Mouse (Mus musculus) intestine, embryonic 16.5 days (tissue): ENCODE measurements at regions not wholly inside any gene's neighbourhood (a gene's known extent, or its start where the extent isn't known, plus 50 kb on each side); places are given as distances from the start of the nearest gene placed in this dataset.
A peak's percentile ranks its signal among the peaks of the same experiment; 100 is the strongest.

Source experiments
- ATAC-seq: fragments of 200-750 bp; cut with Nextera tagmentation; 2 replicates; pipeline ENCODE4 v1.8.0; 2017; ENCODE audit warnings: moderate TSS enrichment, moderate library complexity
- H3K27ac ChIP-seq: fragments of 300-500 bp; sonication (generic); 2 replicates; pipeline ENCODE4 v1.5.1; 2014; ENCODE audit warnings: mild to moderate bottlenecking, low read length
- H3K27me3 ChIP-seq: fragments of 300-500 bp; sonication (generic); replicated peaks from 2 replicates; pipeline ENCODE4 v1.6.1; 2014; ENCODE audit warnings: low read length, control low read depth, mixed read lengths; ENCODE audit not compliant: control insufficient read depth, insufficient read depth
- H3K36me3 ChIP-seq: fragments of 300-500 bp; sonication (generic); 2 replicates; pipeline ENCODE4 v1.6.1; 2014; ENCODE audit warnings: low read length, control low read depth; ENCODE audit not compliant: control insufficient read depth, insufficient read depth
- H3K4me1 ChIP-seq: fragments of 300-500 bp; sonication (generic); 2 replicates; pipeline ENCODE4 v1.6.1; 2014; ENCODE audit warnings: low read length, control low read depth, mixed read lengths; ENCODE audit not compliant: control insufficient read depth, insufficient read depth
- H3K4me2 ChIP-seq: fragments of 300-500 bp; sonication (generic); 2 replicates; pipeline ENCODE4 v1.6.1; 2014; ENCODE audit warnings: low read depth, low read length, control low read depth
- H3K4me3 ChIP-seq: fragments of 300-500 bp; sonication (generic); 2 replicates; pipeline ENCODE4 v1.5.1; 2014; ENCODE audit warnings: mild to moderate bottlenecking, low read length
- H3K9ac ChIP-seq: fragments of 300-500 bp; sonication (generic); 2 replicates; pipeline ENCODE4 v1.6.1; 2014; ENCODE audit warnings: low read depth, low read length
- H3K9me3 ChIP-seq: fragments of 300-500 bp; sonication (generic); 2 replicates; pipeline ENCODE4 v1.6.1; 2016; ENCODE audit warnings: low read length, control low read depth; ENCODE audit not compliant: control insufficient read depth
- WGBS: fragments of 180-500 bp; shearing (Covaris S2); extraction: QIAGEN DNeasy Blood & Tissue Kit; methylation state at CpG from one replicate; pipeline ENCODE4 v1.1.7; 2014; 5-methylcytosine and 5-hydroxymethylcytosine counted together

GRCm38 (mm10) chr6:100968080-100968856 lies 134.8 kb downstream of the Ppp4r2 start:
- Histone ChIP-seq H3K4me1 (0 out of 2 replicates have a peak, but pooled peaks cover 9% of the 10 kb centered on the region), H3K9me3 (no peaks in the 10 kb centered on the region), H3K4me3 (no peak overlapping the region), H3K27ac (no peak overlapping the region), H3K27me3 (no peaks in the 10 kb centered on the region), H3K9ac (no peak overlapping the region), H3K36me3 (no peaks in the 10 kb centered on the region), H3K4me2 (no peak overlapping the region)
- 77% methylated on average over 12 of the region's 12 CpGs for WGBS
- no peak for ATAC-seq

- ATAC-seq = peak; percentile 57
- 82% methylated on average over 1 of the region's 1 CpGs for WGBS
- Histone ChIP-seq H3K27ac (no peak overlapping the region), H3K36me3 (no peaks in the 10 kb centered on the region), H3K4me1 (0 out of 2 replicates have a peak, but pooled peaks cover 9% of the 10 kb centered on the region), H3K27me3 (no peaks in the 10 kb centered on the region), H3K4me2 (no peak overlapping the region), H3K9ac (no peak overlapping the region), H3K4me3 (no peak overlapping the region), H3K9me3 (no peaks in the 10 kb centered on the region)
Measured at GRCm38 (mm10) chr6:100968960-100969359, 135.5 kb downstream of the Ppp4r2 start.

GRCm38 (mm10) chr6:100970810-100971447 lies 137.5 kb downstream of the Ppp4r2 start:
- 76% methylated on average over 8 of the region's 8 CpGs for WGBS
- H3K4me3 ChIP-seq = no peak overlapping the region
- H3K27me3 ChIP-seq = no peaks in the 10 kb centered on the region
- 0 out of 2 replicates have a peak, but pooled peaks cover 9% of the 10 kb centered on the region for H3K4me1 ChIP-seq
- H3K9me3 ChIP-seq = no peaks in the 10 kb centered on the region
- H3K27ac ChIP-seq = no peak overlapping the region
- no peak overlapping the region for H3K9ac ChIP-seq
- H3K36me3 ChIP-seq = no peaks in the 10 kb centered on the region
- ATAC-seq = no peak
- H3K4me2 ChIP-seq = no peak overlapping the region

GRCm38 (mm10) chr6:100971462-100971955 lies 138.1 kb downstream of the Ppp4r2 start:
- 56% methylated on average over 6 of the region's 6 CpGs for WGBS
- no peak overlapping the region for H3K4me2 ChIP-seq
- no peaks in the 10 kb centered on the region for H3K36me3 ChIP-seq
- H3K9me3 ChIP-seq = no peaks in the 10 kb centered on the region
- no peak overlapping the region for H3K9ac ChIP-seq
- no peaks in the 10 kb centered on the region for H3K27me3 ChIP-seq
- 0 out of 2 replicates have a peak, but pooled peaks cover 11% of the 10 kb centered on the region for H3K4me1 ChIP-seq
- no peak overlapping the region for H3K4me3 ChIP-seq
- ATAC-seq = no peak
- no peak overlapping the region for H3K27ac ChIP-seq

- no peak for ATAC-seq
- H3K9me3 ChIP-seq = no peaks in the 10 kb centered on the region
- no peak overlapping the region for H3K27ac ChIP-seq
- no peak overlapping the region for H3K4me2 ChIP-seq
- no peaks in the 10 kb centered on the region for H3K36me3 ChIP-seq
- H3K27me3 ChIP-seq = no peaks in the 10 kb centered on the region
- no peak overlapping the region for H3K4me3 ChIP-seq
- no peak overlapping the region for H3K9ac ChIP-seq
- H3K4me1 ChIP-seq = 0 out of 2 replicates have a peak, but pooled peaks cover 2% of the 10 kb centered on the region
- 80% methylated on average over 9 of the region's 9 CpGs for WGBS
Measured at GRCm38 (mm10) chr6:100973366-100974090, 140.1 kb downstream of the Ppp4r2 start.

- H3K4me3 ChIP-seq = no peak overlapping the region
- no peak overlapping the region for H3K4me2 ChIP-seq
- no peak overlapping the region for H3K27ac ChIP-seq
- no peaks in the 10 kb centered on the region for H3K36me3 ChIP-seq
- H3K4me1 ChIP-seq = 0 out of 2 replicates have a peak, but pooled peaks cover 2% of the 10 kb centered on the region
- H3K9ac ChIP-seq = no peak overlapping the region
- no peaks in the 10 kb centered on the region for H3K9me3 ChIP-seq
- no peaks in the 10 kb centered on the region for H3K27me3 ChIP-seq
- ATAC-seq = no peak
- 93% methylated on average over 5 of the region's 5 CpGs for WGBS
Measured at GRCm38 (mm10) chr6:100974716-100975115, 141.3 kb downstream of the Ppp4r2 start.

- H3K27me3 ChIP-seq = no peaks in the 10 kb centered on the region
- H3K27ac ChIP-seq = no peak overlapping the region
- no peak overlapping the region for H3K9ac ChIP-seq
- no peaks in the 10 kb centered on the region for H3K36me3 ChIP-seq
- 0 out of 2 replicates have a peak, but pooled peaks cover 2% of the 10 kb centered on the region for H3K4me1 ChIP-seq
- H3K4me3 ChIP-seq = no peak overlapping the region
- ATAC-seq = no peak
- 51% methylated on average over 6 of the region's 6 CpGs for WGBS
- H3K9me3 ChIP-seq = no peaks in the 10 kb centered on the region
- H3K4me2 ChIP-seq = no peak overlapping the region
Measured at GRCm38 (mm10) chr6:100975835-100976234, 142.4 kb downstream of the Ppp4r2 start.

- no peak for ATAC-seq
- no peaks in the 10 kb centered on the region for H3K9me3 ChIP-seq
- H3K4me2 ChIP-seq = no peak overlapping the region
- no peaks in the 10 kb centered on the region for H3K27me3 ChIP-seq
- 0 out of 2 replicates have a peak, but pooled peaks cover 2% of the 10 kb centered on the region for H3K4me1 ChIP-seq
- H3K27ac ChIP-seq = no peak overlapping the region
- no peak overlapping the region for H3K4me3 ChIP-seq
- 39% methylated on average over 9 of the region's 9 CpGs for WGBS
- H3K36me3 ChIP-seq = no peaks in the 10 kb centered on the region
- H3K9ac ChIP-seq = no peak overlapping the region
Measured at GRCm38 (mm10) chr6:100977201-100977691, 143.8 kb downstream of the Ppp4r2 start.

- no peak for ATAC-seq
Measured at GRCm38 (mm10) chr6:100978113-100978512, 144.7 kb downstream of the Ppp4r2 start.

More at GRCm38 (mm10) chr6:100978113-100978512, 144.7 kb downstream of the Ppp4r2 start:
- Histone ChIP-seq H3K36me3 (no peaks in the 10 kb centered on the region), H3K4me3 (no peak overlapping the region), H3K9ac (no peak overlapping the region), H3K27me3 (no peaks in the 10 kb centered on the region), H3K4me2 (no peak overlapping the region), H3K4me1 (0 out of 2 replicates have a peak, but pooled peaks cover 2% of the 10 kb centered on the region), H3K27ac (no peak overlapping the region), H3K9me3 (no peaks in the 10 kb centered on the region)
- 82% methylated on average over 5 of the region's 5 CpGs for WGBS
